Mouse (Mus musculus) urinary bladder, postnatal 25 days (tissue): Measurements from ENCODE around the gene Arl9.
A peak's percentile ranks its signal among the peaks of the same experiment; 100 is the strongest.
"Not testable (repeated sequence)": the region's sequence is repeated elsewhere in the genome, so short reads cannot be mapped to it uniquely, and the experiment has no call there.

Experiments
- DNase-seq: peaks from one replicate; pipeline ENCODE4 v3.0.0; 2022; ENCODE audit warnings: low spot score

Arl9 gene

GRCm38 (mm10) chr5:77004051-77004821, at the start of gene Arl9:
Gene Arl9 (plus strand): TSS chr5:77004055.
- no peak for DNase-seq

GRCm38 (mm10) chr5:76954271-76954900, 49.5 kb upstream of the Arl9 start:
- no peak for DNase-seq

GRCm38 (mm10) chr5:76955474-76955873, 48.4 kb upstream of the Arl9 start:
- DNase-seq: no peak

GRCm38 (mm10) chr5:76957954-76958353, 45.9 kb upstream of the Arl9 start:
- no peak for DNase-seq

- no peak for DNase-seq
Observed at GRCm38 (mm10) chr5:76959587-76959986, 44.3 kb upstream of the Arl9 start.

GRCm38 (mm10) chr5:76962545-76962944, 41.3 kb upstream of the Arl9 start:
- no peak for DNase-seq

GRCm38 (mm10) chr5:76964651-76965050, 39.2 kb upstream of the Arl9 start:
- no peak for DNase-seq

- DNase-seq: no peak
Observed at GRCm38 (mm10) chr5:76969250-76969649, 34.6 kb upstream of the Arl9 start.

GRCm38 (mm10) chr5:76971115-76971514, 32.7 kb upstream of the Arl9 start:
- not testable (repeated sequence) for DNase-seq

GRCm38 (mm10) chr5:76973488-76973887, 30.4 kb upstream of the Arl9 start:
- DNase-seq: no peak

GRCm38 (mm10) chr5:76974207-76974553, 29.7 kb upstream of the Arl9 start:
- no peak for DNase-seq

GRCm38 (mm10) chr5:76974554-76975285, 29.1 kb upstream of the Arl9 start, which contains the start of gene Srp72:
Gene Srp72 (plus strand): TSS chr5:76974683.
- DNase-seq: peak; percentile 82

- DNase-seq: no peak
Observed at GRCm38 (mm10) chr5:76975736-76976135, 28.1 kb upstream of the Arl9 start.

GRCm38 (mm10) chr5:76984015-76984414, 19.8 kb upstream of the Arl9 start:
- DNase-seq: no peak

GRCm38 (mm10) chr5:76990789-76991188, 13.1 kb upstream of the Arl9 start:
- DNase-seq: no peak

GRCm38 (mm10) chr5:76993174-76993814, 10.6 kb upstream of the Arl9 start:
- DNase-seq: no peak

GRCm38 (mm10) chr5:76998416-76998815, 5.4 kb upstream of the Arl9 start:
- DNase-seq: no peak

- DNase-seq: no peak
Observed at GRCm38 (mm10) chr5:77001192-77001591, 2.7 kb upstream of the Arl9 start.

GRCm38 (mm10) chr5:77010352-77010751, 6.5 kb downstream of the Arl9 start:
- no peak for DNase-seq

- no peak for DNase-seq
Observed at GRCm38 (mm10) chr5:77011082-77011481, 7.2 kb downstream of the Arl9 start.

- no peak for DNase-seq
Observed at GRCm38 (mm10) chr5:77013171-77013570, 9.3 kb downstream of the Arl9 start.
